In the genomic region with DNA sequence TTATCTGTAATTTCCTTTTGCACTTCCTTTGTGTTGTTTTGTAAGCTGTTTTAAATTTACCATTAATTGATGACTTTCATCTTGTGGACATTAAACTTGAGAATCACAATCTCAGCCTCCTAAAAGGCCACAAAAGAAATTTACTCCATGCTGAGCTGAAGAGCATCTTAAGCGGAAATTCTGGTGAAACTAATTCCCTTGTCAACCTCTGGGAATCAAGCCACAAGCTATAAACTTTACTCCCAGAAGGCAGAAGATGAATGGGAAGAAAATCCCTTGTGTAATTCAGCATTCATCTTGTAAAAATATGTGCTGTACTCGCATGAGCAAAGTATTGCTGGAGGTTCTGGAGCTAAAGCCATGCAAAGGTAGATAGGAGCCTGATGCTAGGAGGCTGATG, we compare ENCODE assay signal across 11 mouse cellular contexts.
"Had no signal": no experiment of that assay in that cellular context is flagged by ENCODE, and none has a peak within 500 bp of the region (broad histone marks: within the 10 kb centered on the region; RNA-seq: fewer than 3 reads in every experiment).

No protein-coding gene starts in this region.

- H3K27ac ChIP-seq: limb, embryonic 15.5 days; liver, embryonic 12.5 days; lung, embryonic 15.5 days; midbrain, embryonic 13.5 days; neural tube, embryonic 15.5 days; stomach, postnatal 0 days had no signal

- H3K9ac ChIP-seq: limb, embryonic 15.5 days; liver, embryonic 12.5 days; lung, embryonic 15.5 days; midbrain, embryonic 13.5 days; neural tube, embryonic 15.5 days had no signal

- H3K4me1 ChIP-seq: limb, embryonic 15.5 days; liver, embryonic 12.5 days; lung, embryonic 15.5 days; midbrain, embryonic 13.5 days had no signal

- H3K4me2 ChIP-seq: limb, embryonic 15.5 days; liver, embryonic 12.5 days; lung, embryonic 15.5 days; midbrain, embryonic 13.5 days; neural tube, embryonic 15.5 days had no signal

- H3K27me3 ChIP-seq: limb, embryonic 15.5 days; liver, embryonic 12.5 days; lung, embryonic 15.5 days; midbrain, embryonic 13.5 days; neural tube, embryonic 15.5 days had no signal

- ATAC-seq: liver, embryonic 12.5 days; midbrain, embryonic 13.5 days had no signal

- DNase-seq: kidney, adult 18-20 months; left cerebral cortex, postnatal 4 days; lung, postnatal 14 days; thymus, postnatal 4 days had no signal

- H3K4me3 ChIP-seq: limb, embryonic 15.5 days; liver, embryonic 12.5 days; lung, embryonic 15.5 days; midbrain, embryonic 13.5 days; myocyte; neural tube, embryonic 15.5 days had no signal

- H3K9me3 ChIP-seq: limb, embryonic 15.5 days; liver, embryonic 12.5 days; lung, embryonic 15.5 days; midbrain, embryonic 13.5 days; neural tube, embryonic 15.5 days had no signal

- H3K36me3 ChIP-seq: limb, embryonic 15.5 days; liver, embryonic 12.5 days; lung, embryonic 15.5 days; midbrain, embryonic 13.5 days; neural tube, embryonic 15.5 days had no signal
